Mouse (Mus musculus): ENCODE data around the gene Hic2.
"Not testable (repeated sequence)": the region's sequence is repeated elsewhere in the genome, so short reads cannot be mapped to it uniquely, and the experiment has no call there.

The Hic2 gene

DNA sequence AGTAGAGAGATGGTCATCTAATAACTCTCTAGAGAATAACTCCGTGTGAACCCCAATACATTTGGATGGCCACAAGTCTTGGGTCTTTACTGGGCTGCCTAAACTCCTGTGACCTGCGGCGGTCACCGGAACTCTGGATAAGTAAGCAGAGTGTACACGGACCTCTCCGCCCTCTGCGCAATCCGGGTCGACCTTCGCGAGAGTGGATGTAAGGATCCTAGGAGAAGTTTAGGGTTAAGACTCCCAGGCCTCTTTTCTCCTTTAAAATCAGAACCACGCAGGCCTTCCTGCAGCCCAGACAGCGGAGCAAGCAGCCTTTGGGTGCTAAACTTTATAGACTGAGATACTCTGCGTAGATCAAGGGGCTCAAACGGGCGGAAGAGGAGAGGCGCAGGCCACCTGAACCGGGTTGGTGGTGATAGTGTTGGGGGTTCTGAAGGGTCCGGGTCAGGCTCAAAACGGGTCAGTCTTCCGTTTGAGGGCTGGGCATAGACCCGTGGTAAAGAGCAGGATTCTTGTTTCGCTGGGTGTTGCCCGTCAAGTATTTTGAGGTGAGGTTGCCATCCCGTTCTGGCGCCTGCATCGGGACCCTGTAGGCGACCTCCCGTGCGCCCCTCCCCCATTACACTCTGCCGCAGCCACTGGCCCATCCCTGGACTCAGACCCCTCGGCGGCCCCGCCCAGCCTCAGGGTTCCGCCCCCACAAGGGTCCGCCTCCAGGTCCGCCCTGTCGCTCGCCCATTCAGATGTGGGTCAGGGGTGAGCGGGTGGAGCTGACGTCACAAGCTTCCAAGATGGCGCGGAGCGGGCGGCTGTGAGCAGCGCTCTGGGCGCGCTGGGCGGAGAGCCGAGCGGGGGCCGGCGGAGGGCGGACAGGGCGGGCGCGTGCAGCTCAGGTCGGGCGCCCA, at the start of gene Hic2:
TSS of gene Hic2 (plus strand) at position 779 of the 908 bp plus-strand sequence.
- peak; percentile 96 for DNase-seq

DNA sequence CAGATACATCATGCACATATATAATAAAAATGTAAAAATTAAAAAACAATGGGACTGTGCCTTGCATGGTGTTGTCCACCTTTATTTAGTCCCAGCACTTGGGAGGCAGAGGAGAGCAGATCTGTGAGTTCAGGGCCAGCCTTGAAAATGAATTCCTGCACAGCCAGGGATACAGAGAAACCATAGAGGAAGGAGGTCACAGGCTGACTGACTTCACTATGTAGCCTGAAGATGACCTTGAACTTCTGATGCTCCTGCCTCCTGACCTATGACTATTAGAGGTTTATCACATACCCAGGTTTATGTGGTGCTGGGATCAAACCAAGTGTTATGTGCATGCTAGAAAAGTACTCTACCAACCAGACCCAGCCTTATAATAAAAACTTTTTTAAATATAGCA, 47.9 kb upstream of the Hic2 start:
- DNase-seq = no peak

DNA sequence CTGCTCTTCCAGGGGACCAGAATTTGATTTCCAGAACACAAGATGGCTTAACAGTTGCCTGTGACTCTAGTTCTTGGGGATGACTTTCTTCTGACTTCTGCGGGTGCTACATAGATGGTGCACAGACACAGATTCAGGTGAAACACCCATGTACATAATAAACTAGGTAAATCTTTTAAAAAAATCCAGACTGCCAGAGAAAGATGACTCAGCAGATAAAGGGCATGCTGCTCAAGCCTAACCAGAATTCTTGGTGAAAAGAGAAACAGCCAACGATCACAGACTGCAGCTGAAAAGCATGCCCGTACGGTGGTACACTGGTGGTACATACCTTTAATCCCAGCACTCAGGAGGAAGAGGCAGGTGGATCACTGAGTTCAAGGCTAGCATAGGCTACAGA, 39.5 kb upstream of the Hic2 start:
- DNase-seq = no peak

DNA sequence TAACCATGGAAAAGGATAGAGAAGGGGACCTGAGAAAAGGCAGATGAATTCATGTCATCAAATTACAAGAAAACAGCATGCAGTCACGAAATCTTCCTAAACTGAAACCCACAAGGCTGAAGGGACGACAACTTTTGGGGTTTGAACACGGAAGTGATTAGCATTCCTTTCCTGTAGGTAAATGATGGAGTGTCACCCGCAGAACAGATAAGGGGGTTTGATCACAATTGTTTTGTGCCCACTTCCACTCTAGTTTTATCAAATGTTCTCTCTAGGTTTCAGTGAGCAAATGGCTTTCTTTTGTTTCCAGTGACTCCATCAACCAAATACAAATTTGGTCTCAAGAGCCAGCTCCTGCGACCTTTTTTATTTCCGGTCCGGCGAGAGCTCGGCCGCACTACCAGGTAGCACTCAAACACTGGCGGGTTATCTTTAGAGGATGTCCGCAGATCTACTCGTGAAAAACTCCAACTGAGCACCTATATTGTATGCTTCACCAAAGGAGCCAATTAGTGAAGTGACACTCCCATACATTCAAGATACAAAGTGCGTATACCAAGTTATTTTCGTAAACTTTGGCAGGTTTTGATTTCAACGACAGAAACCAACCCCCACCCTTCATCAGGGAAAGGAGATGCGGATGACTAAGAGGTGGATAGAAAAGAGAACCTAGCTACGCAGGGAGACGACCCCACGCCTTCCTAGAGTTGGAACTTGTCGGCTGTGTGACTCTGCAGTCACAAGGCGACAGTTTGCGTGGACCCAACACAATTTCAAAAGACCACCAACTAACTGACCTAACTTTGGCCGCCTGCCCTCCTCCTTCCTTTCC, 33.0 kb upstream of the Hic2 start:
- no peak for DNase-seq

DNA sequence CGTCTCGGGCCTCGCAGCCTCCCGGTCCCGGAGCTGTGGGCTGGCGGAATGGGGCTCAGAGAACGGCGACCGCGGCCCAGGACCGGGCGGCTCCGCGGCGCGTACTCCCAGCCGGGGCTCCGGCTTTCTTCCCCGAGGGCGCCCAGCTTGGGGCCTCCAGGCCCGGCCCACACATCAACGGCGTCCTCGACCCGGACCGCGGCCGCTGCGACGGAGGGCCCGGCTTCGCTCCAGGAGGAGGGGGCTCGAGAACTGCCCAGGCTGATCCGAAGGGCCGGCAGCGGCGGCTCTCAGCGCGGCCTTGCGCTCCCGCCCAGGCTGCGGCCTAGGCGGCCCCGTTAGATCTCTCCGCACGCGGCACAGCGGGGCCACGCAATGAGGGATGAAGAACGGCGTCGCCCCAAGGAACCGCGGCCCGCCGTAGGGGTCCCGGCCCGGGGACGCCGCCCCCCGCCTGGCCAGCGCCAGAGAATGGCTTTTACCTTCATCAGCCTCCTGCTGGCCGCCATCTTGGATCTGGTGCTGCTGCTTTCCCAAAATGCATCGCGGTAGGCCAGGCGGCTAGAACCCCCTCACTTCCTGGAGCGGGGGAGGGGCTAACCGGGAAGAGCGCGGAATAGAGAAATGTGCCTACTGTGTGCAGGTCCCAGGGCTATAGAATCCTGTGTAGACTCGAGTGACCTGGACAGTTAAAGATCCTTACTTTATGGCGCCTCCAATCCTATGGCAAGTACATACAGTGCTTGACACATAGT, 32.2 kb upstream of the Hic2 start:
- DNase-seq = peak; percentile 87

DNA sequence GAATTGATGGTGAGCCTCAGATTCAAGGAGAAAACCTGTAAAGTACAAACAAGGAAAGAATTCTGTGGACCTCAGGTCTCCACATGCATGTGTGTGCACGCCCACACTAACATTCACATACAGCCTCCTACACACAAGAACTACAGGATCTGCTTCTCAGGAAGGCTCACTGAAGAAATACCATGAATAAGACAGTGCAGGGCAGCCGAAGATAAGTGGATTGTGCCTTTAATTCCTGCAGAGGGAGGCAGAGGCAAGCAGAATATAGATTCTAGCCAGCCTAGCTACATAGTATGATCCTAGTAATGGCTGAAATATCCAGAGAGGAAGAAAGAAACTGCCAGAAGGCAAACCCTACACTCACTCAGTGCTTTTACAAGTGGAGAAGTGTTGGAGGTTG, 31.4 kb upstream of the Hic2 start:
- DNase-seq = no peak

DNA sequence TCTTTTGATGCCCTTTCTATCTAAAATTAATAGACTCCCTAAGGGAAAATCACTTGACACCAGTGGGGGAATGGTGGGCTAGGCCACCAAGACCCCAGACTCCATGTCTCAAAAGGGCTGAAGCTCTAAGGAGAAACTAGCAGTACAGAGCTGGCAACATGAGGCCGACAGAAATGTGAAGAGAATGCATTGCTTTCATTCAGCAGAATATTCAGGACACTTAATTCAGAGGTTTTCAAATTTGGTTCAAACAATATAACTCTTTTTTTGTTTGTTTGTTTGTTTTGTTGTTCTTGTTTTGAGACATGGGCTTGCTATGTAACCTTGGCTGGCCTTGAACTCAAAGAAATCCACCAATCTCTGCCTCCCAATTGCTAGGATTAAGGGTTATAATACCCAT, 30.8 kb upstream of the Hic2 start, which contains the start of gene Ube2l3:
TSS of gene Ube2l3 (minus strand) at position 101 of the 400 bp plus-strand sequence.
- no peak for DNase-seq

DNA sequence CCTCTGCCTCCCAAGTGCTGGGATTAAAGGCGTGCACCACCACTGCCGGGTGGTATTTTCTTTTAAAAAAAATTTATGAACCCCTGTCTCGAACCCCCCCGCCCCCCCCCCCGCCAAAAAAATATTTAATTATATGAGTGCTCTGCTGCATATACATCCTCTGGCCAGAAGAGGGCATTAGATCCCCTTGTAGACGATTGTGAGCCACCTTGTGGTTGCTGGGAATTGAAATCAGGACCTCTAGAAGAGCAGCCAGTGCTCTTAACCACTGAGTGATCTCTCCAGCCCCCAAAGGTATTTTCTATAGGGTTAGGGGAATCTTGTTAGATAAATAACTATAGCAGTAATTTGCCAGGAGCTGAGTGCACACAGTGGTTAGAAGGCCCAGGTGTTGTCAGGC, 28.4 kb upstream of the Hic2 start:
- peak; percentile 75 for DNase-seq

DNA sequence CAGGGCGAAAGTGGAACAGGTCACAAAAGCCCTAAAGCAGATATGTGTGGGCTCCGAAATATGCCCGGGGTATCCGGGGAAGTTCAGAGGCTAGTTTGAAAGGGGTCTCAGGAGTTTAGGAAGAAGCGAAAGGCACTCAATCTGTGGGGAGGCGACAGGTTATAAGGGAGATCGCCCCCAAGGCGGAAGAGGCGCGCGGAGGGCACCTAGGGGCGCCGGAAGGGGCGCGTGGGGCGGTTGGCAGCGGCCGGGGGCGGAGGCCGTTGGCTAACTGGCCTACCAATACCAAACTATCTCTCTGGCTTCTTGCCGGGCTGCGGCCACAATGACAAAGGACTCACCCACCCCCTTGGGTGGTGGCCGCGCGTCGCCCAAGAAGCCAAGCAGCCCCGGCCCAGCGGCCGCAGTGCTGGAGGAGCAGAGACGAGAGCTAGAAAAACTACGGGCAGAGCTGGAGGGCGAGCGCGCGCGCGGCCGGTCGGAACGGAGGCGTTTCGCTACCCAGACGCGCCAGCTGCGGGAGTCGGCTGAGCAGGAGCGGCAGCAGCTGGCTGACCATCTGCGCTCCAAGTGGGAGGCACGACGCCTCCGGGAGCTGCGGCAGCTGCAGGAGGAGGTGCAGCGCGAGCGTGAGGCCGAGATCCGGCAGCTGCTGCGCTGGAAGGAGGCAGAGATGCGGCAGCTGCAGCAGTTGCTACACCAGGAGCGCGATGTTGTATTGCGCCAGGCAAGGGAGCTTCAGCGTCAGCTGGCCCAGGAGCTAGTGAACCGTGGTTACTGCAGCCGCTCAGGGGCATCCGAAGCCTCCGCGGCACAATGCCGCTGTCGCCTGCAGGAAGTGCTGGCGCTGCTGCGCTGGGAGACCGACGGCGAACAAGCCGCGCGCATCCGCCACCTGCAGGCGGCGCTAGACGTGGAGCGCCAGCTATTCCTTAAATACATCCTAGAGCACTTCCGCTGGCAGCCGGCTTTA, 24.7 kb upstream of the Hic2 start, which contains the start of gene Rimbp3:
TSS of gene Rimbp3 (plus strand) at position 215 of the 973 bp plus-strand sequence.
- peak; percentile 89 for DNase-seq

DNA sequence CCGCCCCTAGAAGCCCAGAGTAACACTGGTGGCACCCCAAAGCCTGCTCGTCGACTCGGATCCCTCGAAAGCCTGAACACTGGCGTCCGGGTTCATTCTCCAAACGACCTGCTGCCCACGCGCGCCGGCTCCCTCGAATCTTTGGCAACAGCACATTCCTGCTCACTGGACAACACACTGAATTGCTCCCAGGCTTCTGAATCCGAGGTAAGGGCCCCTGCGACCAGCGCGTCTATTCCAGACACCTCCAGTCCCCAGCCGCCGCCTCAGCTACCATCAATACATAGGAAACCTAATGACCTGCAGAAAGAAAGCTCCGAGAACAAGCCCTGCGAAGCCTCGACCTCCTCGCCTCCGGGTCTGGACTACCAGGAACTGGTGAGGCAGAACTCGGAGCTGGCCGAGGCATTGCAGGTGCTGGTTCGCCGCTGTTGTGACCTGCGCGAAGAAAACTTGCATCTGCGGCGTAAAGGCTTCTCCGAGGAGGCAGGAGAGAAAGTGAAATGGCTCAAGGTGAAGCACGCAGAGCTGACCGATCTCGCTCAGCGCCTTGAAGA, 23.9 kb upstream of the Hic2 start:
- peak; percentile 13 for DNase-seq

DNA sequence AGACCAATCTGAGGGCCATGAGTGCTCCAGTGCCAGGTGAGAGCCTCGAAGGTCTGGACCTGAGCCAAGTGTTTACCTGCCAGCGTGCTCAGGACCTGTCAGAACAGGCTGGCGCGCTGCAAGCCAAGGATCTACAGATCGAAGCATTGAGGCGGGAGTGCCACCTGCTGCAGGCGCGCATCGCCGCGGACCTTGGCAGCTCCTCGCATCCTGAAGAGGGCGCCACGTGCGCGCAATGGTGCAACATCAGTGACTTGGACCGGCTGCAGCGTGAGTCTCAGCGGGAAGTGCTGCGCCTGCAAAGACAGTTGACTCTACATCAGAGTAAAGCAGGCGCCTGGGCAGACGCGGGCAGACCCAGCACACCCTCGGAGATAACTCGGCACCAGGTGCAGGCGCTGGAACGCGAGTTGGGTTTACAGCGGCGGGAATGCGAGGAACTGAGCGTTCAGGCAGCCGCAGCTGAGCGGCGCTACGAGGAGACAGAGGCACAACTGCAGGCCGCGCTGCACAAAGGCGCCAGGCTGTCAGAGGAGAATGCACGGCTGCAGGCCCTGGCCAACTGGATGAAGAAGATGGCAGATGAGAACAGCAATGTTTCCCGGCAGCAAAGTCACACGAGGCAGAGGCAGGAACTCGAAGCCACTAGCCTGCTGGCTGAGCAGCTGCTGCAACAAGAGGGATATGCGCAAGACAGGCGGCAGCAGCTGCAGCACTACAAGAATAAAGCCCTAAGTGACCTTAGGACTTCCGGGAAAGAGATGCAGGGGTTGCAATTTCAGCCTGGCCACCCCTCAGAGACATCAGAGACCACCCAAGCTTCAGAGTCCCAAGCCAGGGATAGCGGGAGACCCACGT, 23.2 kb upstream of the Hic2 start:
- DNase-seq = peak; percentile 95

DNA sequence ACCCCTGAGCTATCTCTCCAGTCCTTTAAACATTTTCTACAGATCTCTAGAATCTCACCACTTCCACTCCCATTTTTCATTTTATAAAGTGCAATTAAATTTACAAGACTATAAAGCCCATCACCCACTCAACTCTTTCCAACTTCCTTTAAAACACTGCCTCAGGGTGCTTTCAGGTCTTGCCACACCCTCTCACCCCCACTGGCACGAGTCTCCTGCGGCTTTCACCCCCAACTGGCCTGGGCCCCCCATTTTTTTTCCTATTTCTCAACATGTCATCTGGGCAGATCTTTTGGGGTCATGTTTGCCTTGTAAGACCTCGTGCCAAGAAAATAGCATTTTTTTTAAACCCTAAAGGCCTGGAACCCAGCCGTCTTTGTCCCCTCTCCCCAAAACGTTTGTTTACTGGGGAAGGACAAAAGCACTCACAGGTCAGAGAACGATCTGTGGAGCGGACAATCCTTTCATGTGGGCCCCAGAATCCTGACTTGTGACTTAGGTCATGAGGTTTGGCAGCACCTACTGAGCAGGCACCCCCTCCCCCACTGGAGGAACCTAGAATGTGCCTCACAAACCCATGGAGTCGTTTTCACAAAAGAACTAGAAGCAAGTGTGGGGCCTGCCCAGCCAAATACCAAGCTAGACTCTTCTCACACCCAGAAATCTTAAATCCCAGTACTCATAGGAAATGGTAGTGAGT, 16.3 kb upstream of the Hic2 start:
- no peak for DNase-seq

DNA sequence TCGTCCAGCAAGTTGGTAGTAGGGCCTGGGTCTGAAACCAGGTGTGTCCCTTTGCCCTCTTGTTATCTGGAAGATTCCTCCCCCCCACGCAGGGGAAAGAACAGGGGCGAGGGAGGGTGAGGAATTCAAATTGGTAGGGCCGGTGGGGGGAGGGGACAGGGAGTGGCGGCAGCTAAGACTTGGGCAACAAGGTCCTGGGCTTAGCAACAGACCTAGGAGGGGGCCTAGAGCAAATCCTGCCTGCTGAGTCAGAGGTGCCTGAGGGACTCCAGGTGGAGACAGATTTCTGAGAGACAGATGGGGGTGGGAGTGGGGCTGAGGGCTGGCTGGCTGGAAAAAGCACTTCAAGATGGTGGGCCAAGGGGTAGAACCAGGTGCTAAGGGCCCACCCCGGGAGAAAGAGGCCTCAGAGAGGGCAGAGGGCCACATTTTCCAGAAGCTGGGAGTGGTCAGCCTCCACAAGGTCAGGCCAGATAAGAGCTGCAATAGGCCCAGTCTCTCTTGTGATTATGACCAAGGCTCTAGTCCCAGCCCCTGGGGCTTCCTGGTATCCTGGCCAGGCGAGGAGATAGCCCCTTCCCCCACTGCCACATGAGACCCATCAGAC, 13.1 kb upstream of the Hic2 start:
- no peak for DNase-seq

DNA sequence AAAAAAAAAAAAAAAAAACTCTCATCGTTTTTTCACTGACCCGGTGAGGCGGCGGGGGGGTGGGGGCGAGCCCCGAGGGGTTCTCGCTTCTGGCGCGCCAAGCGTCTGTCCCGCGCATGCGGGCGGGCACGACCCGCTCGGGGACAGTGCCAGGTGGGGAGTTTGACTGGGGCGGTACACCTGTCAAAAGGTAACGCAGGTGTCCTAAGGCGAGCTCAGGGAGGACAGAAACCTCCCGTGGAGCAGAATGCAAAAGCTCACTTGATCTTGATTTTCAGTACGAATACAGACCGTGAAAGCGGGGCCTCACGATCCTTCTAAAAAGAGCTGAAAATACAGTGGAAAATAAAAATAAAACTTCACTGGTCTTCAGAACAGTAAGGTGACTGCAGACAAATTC, 11.2 kb upstream of the Hic2 start:
- peak; percentile 88 for DNase-seq

DNA sequence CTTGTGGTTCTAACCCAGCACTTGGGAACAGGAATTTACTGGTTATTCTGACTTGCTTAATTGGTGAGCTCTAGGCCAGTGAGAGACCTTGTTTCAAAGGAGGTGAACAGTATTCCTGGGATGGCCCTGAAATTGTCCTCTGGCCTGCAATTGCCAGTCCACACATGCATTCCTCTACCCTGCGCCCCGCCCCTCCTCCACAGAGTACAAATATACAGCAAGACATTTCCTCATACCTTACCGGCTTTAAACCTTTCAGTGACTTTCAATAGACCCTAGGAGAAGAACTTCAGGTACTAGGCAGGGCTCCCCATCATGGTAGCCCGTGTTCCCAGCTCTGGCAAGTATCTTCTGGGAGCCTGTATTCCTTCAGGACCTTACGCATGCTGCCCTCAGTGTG, 7.8 kb upstream of the Hic2 start:
- peak; percentile 47 for DNase-seq

DNA sequence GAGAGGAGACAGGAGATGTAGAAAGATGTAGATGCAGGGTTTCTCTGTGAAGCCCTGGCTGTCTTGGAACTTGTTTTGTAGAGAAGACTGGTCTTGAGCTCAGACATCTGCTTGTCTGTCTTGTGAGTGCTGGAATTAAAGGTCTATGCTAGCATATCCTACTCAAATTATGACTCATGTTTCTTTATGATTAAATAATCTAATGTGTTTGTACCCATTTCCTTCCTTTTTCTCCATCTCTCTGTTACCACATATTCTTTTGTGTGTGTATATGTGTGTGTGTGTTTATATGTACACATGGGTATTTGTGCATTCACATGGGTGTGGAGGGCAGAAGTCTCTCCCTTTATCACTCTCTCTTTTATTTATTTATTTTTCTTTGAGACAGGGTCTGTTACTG, 6.9 kb upstream of the Hic2 start:
- DNase-seq = no peak

DNA sequence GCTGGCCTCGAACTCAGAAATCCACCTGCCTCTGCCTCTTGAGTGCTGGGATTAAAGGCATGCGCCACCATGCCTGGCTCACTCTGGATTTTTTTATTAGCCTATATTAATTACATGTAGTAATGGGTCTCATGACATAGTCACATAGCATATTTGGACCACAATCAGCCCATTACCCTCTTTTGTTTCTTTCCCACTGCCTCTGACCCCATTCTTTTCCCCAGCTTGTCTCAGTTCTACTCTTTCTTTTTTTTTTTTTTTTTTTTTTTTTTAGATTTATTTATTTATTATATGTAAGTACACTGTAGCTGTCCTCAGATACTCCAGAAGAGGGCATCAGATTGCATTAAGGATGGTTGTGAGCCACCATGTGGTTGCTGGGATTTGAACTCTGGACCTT, 1.8 kb upstream of the Hic2 start:
- DNase-seq = not testable (repeated sequence)

DNA sequence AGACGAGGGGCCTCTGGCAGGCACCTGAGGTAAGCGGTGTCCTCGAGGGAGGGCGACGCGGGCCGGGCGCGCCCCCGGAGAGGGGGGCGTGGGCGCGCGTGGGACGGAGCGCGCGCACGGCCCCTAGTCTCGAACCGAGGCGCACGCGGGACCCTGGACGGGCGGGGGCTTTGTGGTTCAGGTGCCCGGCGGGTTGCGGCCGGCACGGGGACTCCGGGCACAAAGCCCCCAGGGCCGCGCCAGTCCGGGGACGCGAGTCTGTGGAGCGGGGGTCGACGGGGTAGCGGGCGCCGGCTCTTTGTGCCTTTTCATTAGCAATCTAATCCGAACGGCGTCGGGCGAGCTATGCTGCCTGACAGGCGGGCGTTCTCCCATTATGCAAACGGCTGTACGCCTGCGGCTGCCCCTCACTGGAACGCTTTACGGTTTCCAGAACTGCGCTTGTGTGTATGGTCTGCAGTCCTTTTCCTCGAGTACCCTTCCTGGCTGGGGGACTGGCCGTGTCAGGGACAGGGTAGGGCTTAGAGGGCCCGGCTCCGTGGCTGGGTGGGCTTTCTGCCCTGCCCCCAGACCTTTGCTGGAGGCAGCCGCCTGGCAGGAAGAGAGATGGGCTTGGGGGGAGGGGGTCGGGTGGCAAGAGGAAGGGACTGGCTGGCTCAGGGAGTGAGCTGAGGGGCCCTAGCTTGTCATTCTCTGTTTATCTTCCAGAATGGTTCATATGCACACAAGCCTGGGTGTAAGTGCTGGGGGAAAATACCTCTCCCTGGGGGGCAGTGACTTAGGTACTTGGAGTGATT, 528 bp downstream of the Hic2 start:
- peak; percentile 18 for DNase-seq
